Mouse (Mus musculus) thymus, adult 2 months (tissue): ENCODE measurements at regions not wholly inside any gene's neighbourhood (a gene's known extent, or its start where the extent isn't known, plus 50 kb on each side); places are given as distances from the start of the nearest gene placed in this dataset.

Experiments
- DNase-seq: peaks from one replicate; pipeline ENCODE4 v3.0.0; 2021
- H3K27ac ChIP-seq: fragments of 200-500 bp; 2 replicates; pipeline ENCODE4 v1.5.1; 2012; ENCODE audit warnings: low read length, control low read depth; ENCODE audit not compliant: control insufficient read depth, insufficient read depth
- H3K27me3 ChIP-seq: fragments of 200-500 bp; 2 replicates; pipeline ENCODE4 v1.6.1; 2012; ENCODE audit warnings: mild to moderate bottlenecking, low read length, moderate library complexity, mixed read lengths; ENCODE audit not compliant: control insufficient read depth, insufficient read depth
- H3K36me3 ChIP-seq: fragments of 200-500 bp; 2 replicates; pipeline ENCODE4 v1.6.1; 2012; ENCODE audit warnings: mild to moderate bottlenecking, low read length, moderate library complexity; ENCODE audit not compliant: control insufficient read depth, insufficient read depth
- H3K4me1 ChIP-seq: fragments of 200-500 bp; replicated peaks from 2 replicates; pipeline ENCODE4 v1.6.1; 2012; ENCODE audit warnings: low read length; ENCODE audit not compliant: control insufficient read depth, insufficient read depth
- H3K4me3 ChIP-seq: fragments of 200-500 bp; 2 replicates; pipeline ENCODE4 v1.5.1; 2012; ENCODE audit warnings: mild to moderate bottlenecking, low read length, control low read depth, moderate library complexity; ENCODE audit not compliant: control insufficient read depth, insufficient read depth
- CTCF ChIP-seq: fragments of 200-500 bp; IDR thresholded peaks from 2 replicates; pipeline ENCODE4 v1.5.1; 2012; ENCODE audit warnings: mild to moderate bottlenecking, control low read depth, low read length, moderate library complexity, borderline replicate concordance; ENCODE audit not compliant: control insufficient read depth, poor library complexity, insufficient read depth; ENCODE audit errors: extremely low read depth
- POLR2A ChIP-seq: fragments of 200-500 bp; IDR thresholded peaks from 2 replicates; pipeline ENCODE4 v1.6.1; 2012; ENCODE audit warnings: mild to moderate bottlenecking, low read length, control low read depth, moderate library complexity; ENCODE audit not compliant: control insufficient read depth, poor library complexity, insufficient read depth; ENCODE audit errors: extremely low read depth
- WGBS: fragments of 180-500 bp; shearing (Covaris S2); methylation state at CpG from one replicate; pipeline ENCODE4 v1.1.7; 2018; 5-methylcytosine and 5-hydroxymethylcytosine counted together

DNA sequence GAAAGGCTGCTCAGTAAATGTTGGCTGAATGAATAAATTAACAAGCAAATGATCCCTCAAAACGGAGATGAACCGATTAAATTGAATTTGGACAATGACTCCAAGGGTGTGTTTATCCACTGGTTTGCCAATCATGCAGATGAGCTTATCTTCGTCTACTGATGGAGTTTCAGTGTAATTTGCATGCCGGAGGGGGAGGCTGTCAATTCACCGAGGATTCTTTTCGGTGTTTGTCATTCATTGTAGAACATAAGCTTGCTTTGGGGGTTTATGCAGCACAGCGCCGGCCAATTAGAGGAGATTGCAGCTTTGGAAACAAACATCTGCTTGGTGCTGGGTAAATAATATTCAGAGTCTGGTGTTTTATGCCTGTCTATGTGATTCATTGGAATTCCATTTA is 132.7 kb downstream of the Otoa start:
- WGBS = 88% methylated on average over 8 of the region's 8 CpGs
- TF ChIP-seq POLR2A (no peak), CTCF (no peak)
- no peak for DNase-seq
- H3K27me3 ChIP-seq = no peaks in the 10 kb centered on the region
- no peak overlapping the region for H3K4me3 ChIP-seq
- no peak overlapping the region for H3K27ac ChIP-seq
- no peaks in the 10 kb centered on the region for H3K4me1 ChIP-seq
- no peaks in the 10 kb centered on the region for H3K36me3 ChIP-seq

DNA sequence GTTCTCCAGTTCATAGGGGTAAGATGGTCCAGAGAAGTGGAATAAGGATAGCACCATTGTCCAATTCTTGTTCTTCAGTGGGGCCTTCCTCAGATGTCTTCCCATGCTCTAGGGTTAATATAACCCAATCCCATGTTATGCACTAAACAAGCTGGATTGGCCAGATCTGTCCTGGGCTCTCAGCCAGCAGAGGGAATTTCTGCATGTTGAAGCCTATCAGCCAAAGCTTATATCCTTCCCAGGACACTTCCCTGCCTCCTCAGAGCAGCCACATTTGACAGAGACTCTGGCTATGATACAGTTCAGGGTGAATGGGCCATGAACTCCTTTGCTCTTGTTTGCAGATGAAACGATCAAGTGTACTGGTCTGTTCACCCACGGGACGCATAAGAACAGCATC is 133.6 kb downstream of the Otoa start:
- Histone ChIP-seq H3K36me3 (no peaks in the 10 kb centered on the region), H3K4me1 (no peaks in the 10 kb centered on the region), H3K27me3 (no peaks in the 10 kb centered on the region), H3K27ac (no peak overlapping the region), H3K4me3 (no peak overlapping the region)
- no peak for DNase-seq
- 93% methylated on average over 3 of the region's 3 CpGs for WGBS
- TF ChIP-seq CTCF = no peak

DNA sequence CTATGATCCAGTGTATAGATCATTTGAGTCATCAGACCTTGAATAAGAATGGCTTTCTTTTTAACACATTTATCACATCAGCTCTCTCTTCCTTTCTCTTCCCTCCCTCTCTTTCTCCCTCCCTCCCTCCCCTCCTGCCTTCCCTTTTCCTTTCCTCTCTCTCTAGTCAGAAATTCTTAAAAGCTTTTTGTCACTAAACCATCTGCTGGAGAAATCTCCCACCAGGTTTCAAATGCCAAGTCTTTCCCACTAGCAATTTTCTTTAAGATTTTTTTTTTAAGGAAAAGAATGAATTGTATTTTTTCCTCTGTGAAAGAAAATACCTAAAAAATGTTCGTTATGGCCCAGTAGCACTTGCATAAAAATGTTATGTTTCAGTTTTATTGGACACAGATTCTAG is 134.3 kb downstream of the Otoa start:
- no peak for DNase-seq
- Histone ChIP-seq H3K4me3 (no peak overlapping the region), H3K27ac (no peak overlapping the region), H3K27me3 (no peaks in the 10 kb centered on the region), H3K4me1 (no peaks in the 10 kb centered on the region), H3K36me3 (no peaks in the 10 kb centered on the region)
- WGBS = 50% methylated on average over 1 of the region's 1 CpGs
- no peak for TF ChIP-seq POLR2A
- no peak for TF ChIP-seq CTCF

DNA sequence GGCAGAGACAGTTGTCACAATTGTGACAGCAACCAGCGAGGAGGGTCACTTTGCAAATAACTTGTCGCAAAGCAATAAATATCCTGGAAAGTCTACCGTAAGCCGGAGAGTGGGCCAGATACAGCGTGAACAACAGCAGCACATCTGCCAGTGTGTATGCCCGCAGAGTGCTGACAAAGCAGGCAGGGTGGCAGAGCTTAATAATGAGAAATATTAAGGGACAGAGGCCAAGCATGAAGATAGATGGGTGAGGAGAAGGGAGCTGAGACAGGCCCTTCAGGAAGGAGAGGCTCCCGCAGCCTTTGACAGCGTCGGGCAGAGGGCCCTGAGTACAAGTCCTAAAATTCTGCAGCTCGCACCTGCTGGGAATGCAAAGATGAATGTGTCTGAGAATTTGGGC is 136.6 kb downstream of the Otoa start:
- no peak for DNase-seq
- TF ChIP-seq POLR2A = no peak
- no peak for TF ChIP-seq CTCF
- WGBS = 86% methylated on average over 10 of the region's 10 CpGs
- no peaks in the 10 kb centered on the region for H3K4me1 ChIP-seq
- H3K4me3 ChIP-seq = no peak overlapping the region
- no peaks in the 10 kb centered on the region for H3K36me3 ChIP-seq
- no peaks in the 10 kb centered on the region for H3K27me3 ChIP-seq
- no peak overlapping the region for H3K27ac ChIP-seq

DNA sequence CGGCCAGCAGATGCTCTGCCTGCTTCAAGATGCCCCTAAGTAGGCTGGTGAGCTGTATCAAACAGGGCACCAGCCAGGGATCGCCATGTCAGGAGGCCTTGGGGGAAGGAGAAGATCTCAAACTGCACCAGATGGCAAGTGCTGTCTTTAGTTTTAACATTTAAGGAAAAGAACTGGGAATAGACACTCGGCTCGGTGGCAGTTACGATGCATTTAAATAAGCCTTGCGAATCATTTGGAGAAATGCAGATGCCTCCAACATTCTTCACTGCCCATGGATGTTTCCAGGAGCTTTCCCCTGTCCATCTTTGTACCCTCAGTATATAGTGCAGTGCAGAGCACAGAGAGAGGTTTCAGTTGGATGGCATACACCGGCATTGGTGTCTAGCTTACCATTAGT is 139.7 kb downstream of the Otoa start:
- Histone ChIP-seq H3K27me3 (no peaks in the 10 kb centered on the region), H3K36me3 (no peaks in the 10 kb centered on the region), H3K27ac (no peak overlapping the region), H3K4me3 (no peak overlapping the region), H3K4me1 (no peaks in the 10 kb centered on the region)
- WGBS = 95% methylated on average over 7 of the region's 7 CpGs
- no peak for DNase-seq
- TF ChIP-seq POLR2A = no peak
- TF ChIP-seq CTCF = no peak

DNA sequence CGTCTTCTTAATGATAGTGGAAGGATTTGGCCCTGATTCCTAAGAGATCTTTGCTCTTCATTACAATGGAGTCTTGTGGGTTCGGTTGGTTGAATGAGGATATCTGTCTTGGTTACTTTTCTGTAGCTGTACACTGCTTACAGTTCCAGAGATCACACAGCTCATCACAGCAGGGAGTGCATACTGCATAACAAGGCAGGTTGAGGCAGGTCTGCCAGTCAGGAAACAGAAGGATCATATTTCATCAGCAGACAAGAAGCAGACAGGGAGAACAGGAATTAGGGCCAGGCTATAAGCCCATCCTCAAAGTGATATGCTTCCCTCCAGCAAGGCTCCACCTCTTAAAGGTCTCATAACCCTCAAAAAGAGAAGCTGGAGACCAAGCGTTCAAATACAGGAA is 150.4 kb downstream of the Otoa start:
- TF ChIP-seq CTCF (no peak), POLR2A (no peak)
- no peaks in the 10 kb centered on the region for H3K4me1 ChIP-seq
- 66% methylated on average over 3 of the region's 3 CpGs for WGBS
- no peak overlapping the region for H3K4me3 ChIP-seq
- no peaks in the 10 kb centered on the region for H3K27me3 ChIP-seq
- no peaks in the 10 kb centered on the region for H3K36me3 ChIP-seq
- no peak overlapping the region for H3K27ac ChIP-seq
- no peak for DNase-seq

DNA sequence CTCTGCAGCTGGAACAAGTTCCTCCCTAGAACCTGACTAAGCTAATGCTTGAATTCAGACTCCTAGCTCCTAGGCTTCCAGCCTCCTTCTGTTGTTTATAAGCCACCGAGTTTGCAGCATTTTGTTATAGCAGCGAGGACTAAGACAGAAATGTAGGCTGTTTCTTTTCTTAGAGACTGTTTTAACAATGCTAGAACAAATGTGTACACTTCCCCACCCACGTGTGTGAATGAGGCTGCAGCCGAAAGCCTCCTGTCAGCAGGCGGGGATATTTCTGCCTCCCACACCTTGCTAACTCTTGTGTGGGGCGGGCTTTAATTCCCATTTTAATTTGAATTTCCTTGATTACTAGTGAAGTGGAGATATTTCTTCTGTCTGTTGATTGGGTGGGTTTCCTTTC is 153.4 kb downstream of the Otoa start:
- Histone ChIP-seq H3K4me1 (no peaks in the 10 kb centered on the region), H3K36me3 (no peaks in the 10 kb centered on the region), H3K27ac (no peak overlapping the region), H3K27me3 (no peaks in the 10 kb centered on the region), H3K4me3 (no peak overlapping the region)
- no peak for DNase-seq
- TF ChIP-seq CTCF (no peak), POLR2A (no peak)
- WGBS = 86% methylated on average over 6 of the region's 6 CpGs
